8 mouse cellular contexts compared by ENCODE assay signal in genomic region chr6:116628095-116628494, GRCm38 (mm10). TPM values are rescaled to one million over a fixed set of nuclear protein-coding genes. Genes with fewer than 3 reads are reported as not detected.
A peak's percentile ranks its signal among the peaks of the same experiment; 100 is the strongest.
DNase-seq lines count a peak whose midpoint lies in the region; ATAC-seq lines count a peak whose summit lies in the region.
"Had no signal": no experiment of that assay in that cellular context is flagged by ENCODE, and none has a peak within 500 bp of the region (broad histone marks: within the 10 kb centered on the region; RNA-seq: fewer than 3 reads in every experiment).

No protein-coding gene starts in this region.

- ATAC-seq in megakaryocyte, adult 5-6 weeks (ENCODE audit: poor library complexity, severe bottlenecking): no peak
- ATAC-seq in forebrain, embryonic 15.5 days (replicated peaks): no peak
- ATAC-seq in limb, embryonic 15.5 days (ENCODE audit: insufficient number of reproducible peaks, low FRiP score, low TSS enrichment, low read depth): no peak
- no peak for ATAC-seq in stomach, embryonic 16.5 days (ENCODE audit: insufficient read depth, low FRiP score)
- no peak for ATAC-seq in megakaryocyte-erythroid progenitor cell, adult 5-6 weeks (replicated peaks; ENCODE audit: low FRiP score, low TSS enrichment, poor library complexity, severe bottlenecking)

- no peaks in the 10 kb centered on the region for H3K27me3 ChIP-seq in megakaryocyte, embryonic 14.5 days (replicated peaks)
- H3K27me3 ChIP-seq in forebrain, embryonic 15.5 days: no peaks in the 10 kb centered on the region
- no peaks in the 10 kb centered on the region for H3K27me3 ChIP-seq in limb, embryonic 15.5 days
- H3K27me3 ChIP-seq in stomach, embryonic 16.5 days (ENCODE audit: control insufficient read depth, insufficient read depth, low read length): no peaks in the 10 kb centered on the region

- H3K4me3 ChIP-seq in megakaryocyte, embryonic 14.5 days (replicated peaks): peak overlapping the region; percentile 96
- H3K4me3 ChIP-seq in forebrain, embryonic 15.5 days: peak overlapping the region; percentile 97
- peak overlapping the region; percentile 81 for H3K4me3 ChIP-seq in limb, embryonic 15.5 days
- peak overlapping the region; percentile 75 for H3K4me3 ChIP-seq in stomach, embryonic 16.5 days (replicated peaks; ENCODE audit: low read length)

- WGBS in forebrain, embryonic 15.5 days: 9% methylated on average over 9 of the region's 9 CpGs
- 9% methylated on average over 9 of the region's 9 CpGs for WGBS in limb, embryonic 15.5 days
- WGBS in stomach, embryonic 16.5 days: 10% methylated on average over 9 of the region's 9 CpGs

- peaks cover 78% of the 10 kb centered on the region for H3K4me1 ChIP-seq in megakaryocyte, embryonic 14.5 days
- H3K4me1 ChIP-seq in forebrain, embryonic 15.5 days: peaks cover 26% of the 10 kb centered on the region
- H3K4me1 ChIP-seq in limb, embryonic 15.5 days: no peaks in the 10 kb centered on the region
- peaks cover 6% of the 10 kb centered on the region; the same call in 1 of the 2 replicates for H3K4me1 ChIP-seq in stomach, embryonic 16.5 days (ENCODE audit: control insufficient read depth, insufficient read depth, low read length)

- peak overlapping the region; percentile 65 for H3K4me2 ChIP-seq in forebrain, embryonic 15.5 days (replicated peaks)
- peak overlapping the region; percentile 52 for H3K4me2 ChIP-seq in limb, embryonic 15.5 days
- H3K4me2 ChIP-seq in stomach, embryonic 16.5 days (ENCODE audit: low read depth, low read length): peak overlapping the region; percentile 56

- H3K36me3 ChIP-seq in megakaryocyte, embryonic 14.5 days (replicated peaks; ENCODE audit: low read length): peaks cover 15% of the 10 kb centered on the region
- peaks cover 27% of the 10 kb centered on the region for H3K36me3 ChIP-seq in forebrain, embryonic 15.5 days
- H3K36me3 ChIP-seq in limb, embryonic 15.5 days: peaks cover 19% of the 10 kb centered on the region
- H3K36me3 ChIP-seq in stomach, embryonic 16.5 days (ENCODE audit: control insufficient read depth, insufficient read depth, low read length): peaks cover 5% of the 10 kb centered on the region; the same call in 1 of the 2 replicates

- DNase-seq in adrenal gland, postnatal 14 days: no peak

- peak overlapping the region; percentile 100 for H3K9ac ChIP-seq in forebrain, embryonic 15.5 days (replicated peaks)
- peak overlapping the region; percentile 98 for H3K9ac ChIP-seq in limb, embryonic 15.5 days
- H3K9ac ChIP-seq in stomach, embryonic 16.5 days (ENCODE audit: low read length): peak overlapping the region; percentile 97

- peak overlapping the region; percentile 95 for H3K27ac ChIP-seq in forebrain, embryonic 15.5 days (replicated peaks)
- H3K27ac ChIP-seq in limb, embryonic 15.5 days: peak overlapping the region; percentile 91
- peak overlapping the region; percentile 79 for H3K27ac ChIP-seq in stomach, embryonic 16.5 days (ENCODE audit: low read length)

- no peaks in the 10 kb centered on the region for H3K9me3 ChIP-seq in megakaryocyte, embryonic 14.5 days
- H3K9me3 ChIP-seq in forebrain, embryonic 15.5 days: no peaks in the 10 kb centered on the region
- no peaks in the 10 kb centered on the region for H3K9me3 ChIP-seq in limb, embryonic 15.5 days
- H3K9me3 ChIP-seq in stomach, embryonic 16.5 days (replicated peaks; ENCODE audit: control insufficient read depth, low read length): no peaks in the 10 kb centered on the region

RNA-seq across cellular contexts. Expression of gene Zfp422, which starts 0.7 kb away (rescaled TPM):
- 4.4 and 4.8 TPM in 2 replicates for polyA plus RNA-seq in megakaryocyte, embryonic 14.5 days (2012; ENCODE audit: insufficient read depth, low replicate concordance)
- 53.4 and 53.8 TPM in 2 replicates for total RNA-seq in megakaryocyte, adult 5-6 weeks (2015)
- total RNA-seq in megakaryocyte, adult 5-6 weeks (2017): 20.6 and 20.8 TPM in 2 replicates
- 218 and 222 TPM in 2 replicates for polyA plus RNA-seq in forebrain, embryonic 15.5 days (2015; fragmentation: Nextera tagmentation; extraction: Ambion mirVana)
- polyA plus RNA-seq in limb, embryonic 15.5 days (2015; fragmentation: Nextera tagmentation; extraction: Ambion mirVana): 138 and 143 TPM in 2 replicates
- polyA plus RNA-seq in stomach, embryonic 16.5 days (2015; fragmentation: Nextera tagmentation; extraction: Ambion mirVana): 119 and 123 TPM in 2 replicates
- 32.6 and 36.2 TPM in 2 replicates for total RNA-seq in megakaryocyte-erythroid progenitor cell, adult 5-6 weeks (2014; fragmentation: Nextera tagmentation)
- total RNA-seq in megakaryocyte-erythroid progenitor cell, adult 5-6 weeks (2017): 21.2 and 40.2 TPM in 2 replicates
- total RNA-seq in adrenal gland, postnatal 14 days (2021): 23.9 and 26.2 TPM in 2 replicates

RNA-seq across cellular contexts. Expression of gene Depp1, which starts 22.3 kb away (rescaled TPM):
- 0.51 TPM in 1 of 2 replicates, not detected in the other for polyA plus RNA-seq in megakaryocyte, embryonic 14.5 days (2012; ENCODE audit: insufficient read depth, low replicate concordance)
- total RNA-seq in megakaryocyte, adult 5-6 weeks (2015): 0.36 TPM in 1 of 2 replicates, not detected in the other
- total RNA-seq in megakaryocyte, adult 5-6 weeks (2017): 0.18 and 0.49 TPM in 2 replicates
- 7.2 and 8.1 TPM in 2 replicates for polyA plus RNA-seq in forebrain, embryonic 15.5 days (2015; fragmentation: Nextera tagmentation; extraction: Ambion mirVana)
- polyA plus RNA-seq in limb, embryonic 15.5 days (2015; fragmentation: Nextera tagmentation; extraction: Ambion mirVana): 38.3 and 47.2 TPM in 2 replicates
- polyA plus RNA-seq in stomach, embryonic 16.5 days (2015; fragmentation: Nextera tagmentation; extraction: Ambion mirVana): 30.6 and 40.4 TPM in 2 replicates
- total RNA-seq in megakaryocyte-erythroid progenitor cell, adult 5-6 weeks (2014; fragmentation: Nextera tagmentation): not detected in 2 replicates
- total RNA-seq in megakaryocyte-erythroid progenitor cell, adult 5-6 weeks (2017): not detected in 2 replicates
- 67.4 and 88.3 TPM in 2 replicates for total RNA-seq in adrenal gland, postnatal 14 days (2021)

RNA-seq across cellular contexts. Expression of gene Olfr215, which starts 44.1 kb away (rescaled TPM):
- not detected in 2 replicates for polyA plus RNA-seq in megakaryocyte, embryonic 14.5 days (2012; ENCODE audit: insufficient read depth, low replicate concordance)
- not detected in 2 replicates for total RNA-seq in megakaryocyte, adult 5-6 weeks (2015)
- total RNA-seq in megakaryocyte, adult 5-6 weeks (2017): not detected in 2 replicates
- not detected in 2 replicates for polyA plus RNA-seq in forebrain, embryonic 15.5 days (2015; fragmentation: Nextera tagmentation; extraction: Ambion mirVana)
- polyA plus RNA-seq in limb, embryonic 15.5 days (2015; fragmentation: Nextera tagmentation; extraction: Ambion mirVana): not detected in 2 replicates
- polyA plus RNA-seq in stomach, embryonic 16.5 days (2015; fragmentation: Nextera tagmentation; extraction: Ambion mirVana): not detected in 2 replicates
- not detected in 2 replicates for total RNA-seq in megakaryocyte-erythroid progenitor cell, adult 5-6 weeks (2014; fragmentation: Nextera tagmentation)
- not detected in 2 replicates for total RNA-seq in megakaryocyte-erythroid progenitor cell, adult 5-6 weeks (2017)
- total RNA-seq in adrenal gland, postnatal 14 days (2021): not detected in 2 replicates
- total RNA-seq: adrenal gland, postnatal 4 days had no signal

RNA-seq across cellular contexts. Expression of gene Rassf4, which starts 45.7 kb away (rescaled TPM):
- polyA plus RNA-seq in megakaryocyte, embryonic 14.5 days (2012; ENCODE audit: insufficient read depth, low replicate concordance): 0.50 and 8.8 TPM in 2 replicates
- 229 and 230 TPM in 2 replicates for total RNA-seq in megakaryocyte, adult 5-6 weeks (2015)
- 165 and 181 TPM in 2 replicates for total RNA-seq in megakaryocyte, adult 5-6 weeks (2017)
- polyA plus RNA-seq in forebrain, embryonic 15.5 days (2015; fragmentation: Nextera tagmentation; extraction: Ambion mirVana): 9.9 and 10.2 TPM in 2 replicates
- 11.2 and 12.4 TPM in 2 replicates for polyA plus RNA-seq in limb, embryonic 15.5 days (2015; fragmentation: Nextera tagmentation; extraction: Ambion mirVana)
- 8.8 and 10.3 TPM in 2 replicates for polyA plus RNA-seq in stomach, embryonic 16.5 days (2015; fragmentation: Nextera tagmentation; extraction: Ambion mirVana)
- total RNA-seq in megakaryocyte-erythroid progenitor cell, adult 5-6 weeks (2014; fragmentation: Nextera tagmentation): 2.0 and 2.4 TPM in 2 replicates
- 3.3 and 5.4 TPM in 2 replicates for total RNA-seq in megakaryocyte-erythroid progenitor cell, adult 5-6 weeks (2017)
- total RNA-seq in adrenal gland, postnatal 14 days (2021): 5.7 and 11.8 TPM in 2 replicates

Comparison
In these comparisons a context has a peak if more than half of its experiments do, and no peak if none do; other contexts are left out.
1. RNA of gene Zfp422, which starts 0.7 kb away (polyA plus RNA-seq): 218 to 222 TPM in forebrain, embryonic 15.5 days, 138 to 143 TPM in limb, embryonic 15.5 days and 119 to 123 TPM in stomach, embryonic 16.5 days; 4.4 to 4.8 TPM in megakaryocyte, embryonic 14.5 days; every median in the first group is over 10 times any median in the second.
2. Peak in every context shown above with its lines, with median percentiles within 50 percentile points of each other: H3K4me3 ChIP-seq, H3K27ac ChIP-seq, H3K4me2 ChIP-seq and H3K9ac ChIP-seq.